Mouse (Mus musculus): ENCODE results near the gene Spag6.
A peak's percentile ranks its signal among the peaks of the same experiment; 100 is the strongest.

Gene Spag6

GRCm38 (mm10) chr2:18693871-18694610 is at the start of gene Spag6:
TSS of gene Spag6 (plus strand) at chr2:18694032.
- DNase-seq: peak; percentile 80

DNA sequence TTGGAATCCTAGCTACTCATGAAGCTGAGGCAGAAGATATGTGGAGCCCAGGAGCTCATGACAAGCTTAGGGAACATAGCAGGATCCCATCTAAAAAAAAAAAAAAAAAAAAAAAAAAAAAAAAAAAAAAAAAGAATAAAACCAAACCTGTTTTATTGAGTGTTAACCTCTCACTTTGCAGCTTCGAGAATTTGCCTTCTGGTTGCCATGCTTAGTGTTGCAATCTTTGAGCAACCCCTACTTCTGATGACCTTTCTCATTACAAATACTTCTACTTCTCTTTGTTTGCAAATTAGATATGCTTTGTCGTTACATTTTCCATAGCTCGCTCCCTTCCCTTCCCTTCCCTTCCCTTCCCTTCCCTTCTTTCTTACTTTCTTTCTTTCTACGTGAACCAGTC is 45.3 kb upstream of the Spag6 start:
- DNase-seq: no peak

- no peak for DNase-seq
Observed at GRCm38 (mm10) chr2:18654821-18655220, 39.0 kb upstream of the Spag6 start.

GRCm38 (mm10) chr2:18664003-18664402 is 29.8 kb upstream of the Spag6 start:
- no peak for DNase-seq

DNA sequence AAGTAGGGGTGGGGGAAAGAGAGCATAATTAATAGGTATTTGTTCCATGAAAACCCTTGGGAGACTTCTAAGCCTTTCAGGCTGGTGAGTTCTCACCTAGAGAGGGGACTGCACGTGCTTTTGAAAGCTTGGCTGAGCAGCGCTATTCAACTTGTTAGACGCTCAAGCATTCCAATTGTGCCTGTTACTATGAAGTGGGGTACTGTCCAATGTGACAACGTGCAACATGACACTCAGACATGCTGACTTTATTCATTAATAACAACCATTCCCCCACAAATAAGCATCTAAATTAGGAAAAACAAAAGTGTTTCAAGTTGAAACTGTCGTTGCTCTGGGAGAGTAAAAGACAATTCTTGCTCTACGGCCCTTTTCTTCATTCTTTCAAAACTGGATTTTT is 22.8 kb upstream of the Spag6 start:
- no peak for DNase-seq

DNA sequence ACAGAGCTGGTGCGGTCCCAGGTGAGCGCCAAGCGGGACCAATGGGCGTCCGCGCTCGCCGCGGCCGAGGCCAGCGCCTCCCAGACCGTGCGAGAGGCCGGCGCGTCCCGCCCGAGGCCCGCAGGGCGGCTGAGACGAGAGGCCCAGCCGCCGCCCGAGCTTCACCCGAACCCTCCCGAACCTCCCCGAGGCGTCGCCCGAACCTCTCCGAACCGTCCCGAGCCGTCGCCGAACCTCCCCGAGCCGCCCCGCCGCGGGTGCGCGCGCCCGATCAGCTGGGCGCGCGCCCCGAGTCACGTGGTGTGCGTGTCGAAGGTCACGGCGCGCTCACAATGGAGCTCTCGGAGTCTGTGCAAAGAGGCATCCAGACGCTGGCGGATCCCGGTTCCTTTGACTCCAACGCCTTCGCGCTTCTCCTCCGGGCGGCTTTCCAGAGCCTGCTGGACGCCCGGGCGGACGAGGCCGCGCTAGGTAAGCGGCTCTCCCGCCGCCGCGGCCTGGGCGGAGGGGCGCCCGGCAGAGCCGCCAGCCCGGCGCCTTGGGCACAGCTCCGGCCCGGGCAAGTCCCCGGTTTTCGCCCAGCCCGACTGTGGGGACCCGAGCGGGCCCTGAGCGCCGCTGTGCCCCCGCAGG is 21.6 kb upstream of the Spag6 start, which contains the start of gene Commd3:
TSS of gene Commd3 (plus strand) at position 252 of the 633 bp plus-strand sequence.
- peak; percentile 94 for DNase-seq

GRCm38 (mm10) chr2:18672766-18673164 is 21.1 kb upstream of the Spag6 start:
- no peak for DNase-seq

DNA sequence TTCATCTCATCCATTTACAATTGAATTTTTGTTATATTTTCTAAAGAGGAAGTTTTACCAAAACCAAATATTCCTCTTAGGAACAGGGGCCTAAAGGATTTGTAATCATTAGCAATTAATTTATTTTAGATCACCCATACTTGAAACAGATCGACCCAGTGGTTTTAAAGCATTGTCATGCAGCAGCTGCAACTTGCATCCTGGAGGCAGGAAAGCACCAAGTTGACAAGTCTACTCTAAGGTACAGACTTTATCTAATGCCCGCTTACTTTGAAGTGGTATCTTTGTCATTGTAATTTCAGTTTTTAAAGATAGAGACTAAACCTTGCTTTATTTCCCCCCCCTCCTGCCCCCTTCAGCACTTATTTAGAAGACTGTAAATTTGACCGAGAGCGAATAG is 20.1 kb upstream of the Spag6 start:
- no peak for DNase-seq

DNA sequence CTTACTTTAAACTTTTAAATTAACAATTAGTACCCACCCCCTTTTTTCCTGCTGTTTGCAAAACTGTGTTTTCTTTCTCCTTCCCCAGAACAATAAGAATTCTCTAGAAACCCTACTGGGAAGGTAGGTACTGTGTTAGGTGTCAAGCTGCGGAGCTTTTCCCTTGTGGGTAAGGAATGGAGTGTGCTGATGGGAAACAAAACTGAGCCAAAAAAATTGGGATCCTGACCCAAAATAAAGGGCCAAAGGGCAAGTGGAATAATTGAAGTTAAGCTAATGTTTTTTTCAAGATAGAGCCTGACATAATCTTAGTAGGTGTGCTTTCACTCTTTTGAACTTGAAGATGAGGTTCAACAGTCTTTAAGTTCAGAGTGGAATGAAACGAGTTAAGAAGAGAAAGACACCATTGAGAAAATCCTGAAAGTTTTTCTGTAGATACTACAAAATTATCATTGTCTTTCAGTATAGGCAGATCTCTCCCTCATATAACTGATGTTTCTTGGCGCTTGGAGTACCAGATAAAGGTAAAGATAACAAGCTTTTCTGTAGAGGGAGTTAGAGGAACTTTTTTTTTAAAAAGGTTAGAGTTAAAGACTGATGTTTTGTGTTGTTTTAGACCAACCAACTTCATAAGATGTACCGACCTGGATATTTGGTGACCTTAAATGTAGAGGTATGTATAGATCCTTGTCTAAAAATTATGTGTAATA is 19.5 kb upstream of the Spag6 start:
- no peak for DNase-seq

DNA sequence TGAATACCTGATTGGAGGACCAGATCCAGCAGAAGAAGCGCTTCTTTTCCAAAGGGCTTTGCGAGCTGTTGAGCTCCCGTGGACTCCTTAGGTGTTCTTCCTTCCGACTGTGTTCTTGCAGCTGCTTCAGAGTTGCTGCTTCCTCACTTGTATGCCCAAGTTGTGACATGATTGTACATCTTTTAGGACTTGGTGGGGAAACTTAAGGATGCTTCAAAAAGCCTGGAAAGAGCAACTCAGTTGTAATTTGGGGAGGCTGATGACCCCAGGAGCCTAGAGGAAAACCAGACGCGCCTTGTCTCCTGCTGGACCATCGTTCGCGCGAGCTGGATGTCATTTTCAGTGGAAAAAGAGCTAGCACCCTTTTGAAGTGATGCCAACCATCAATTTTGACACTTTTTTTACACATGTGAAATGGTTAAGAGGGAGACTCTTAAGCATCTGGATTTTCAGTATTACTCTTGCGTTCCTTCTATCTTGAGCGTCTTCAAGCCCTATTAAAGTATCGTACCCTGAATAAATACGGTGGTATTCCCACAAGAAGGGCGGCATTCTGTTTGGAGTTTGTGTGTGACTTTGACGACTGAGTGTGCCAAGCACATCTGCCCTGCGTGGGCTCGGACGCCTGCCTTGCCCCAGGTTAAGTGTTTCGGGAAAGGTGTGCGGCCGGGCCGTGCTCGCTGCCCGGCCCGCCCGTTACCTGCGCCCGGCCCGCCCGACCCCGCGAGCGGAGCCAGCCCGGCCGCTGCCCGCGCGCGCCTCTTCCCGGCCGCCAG is 18.0 kb upstream of the Spag6 start:
- DNase-seq: no peak

DNA sequence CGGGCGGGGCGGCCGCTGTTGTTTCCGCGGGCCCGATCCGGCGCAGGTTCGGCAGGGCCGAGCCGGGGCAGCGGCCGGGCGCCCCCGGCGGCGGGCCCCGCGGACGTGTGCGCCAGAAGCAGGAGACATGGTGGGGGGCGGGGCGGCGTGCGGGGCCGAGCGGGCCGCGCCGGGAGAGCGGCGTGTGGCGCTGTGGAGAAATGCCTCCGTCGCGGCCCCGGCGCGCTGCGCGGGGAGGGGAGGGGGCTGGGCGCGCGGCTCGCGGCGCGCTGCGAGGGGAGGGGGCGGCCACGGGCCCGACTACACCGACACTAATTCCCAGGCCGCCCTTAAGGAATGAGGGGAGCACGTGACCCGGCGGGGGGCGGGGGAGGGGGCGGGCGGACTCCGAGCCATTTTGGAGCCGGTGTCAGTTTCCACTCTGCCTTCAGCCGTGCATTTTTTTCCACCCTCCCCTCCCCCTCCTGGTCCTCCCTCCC is 17.3 kb upstream of the Spag6 start:
- peak; percentile 78 for DNase-seq

GRCm38 (mm10) chr2:18676936-18677491 is 16.8 kb upstream of the Spag6 start, which contains the start of gene Bmi1:
TSS of gene Bmi1 (plus strand) at chr2:18677018.
- DNase-seq: peak; percentile 68

GRCm38 (mm10) chr2:18677631-18678471 is 16.0 kb upstream of the Spag6 start:
- DNase-seq: peak; percentile 65

DNA sequence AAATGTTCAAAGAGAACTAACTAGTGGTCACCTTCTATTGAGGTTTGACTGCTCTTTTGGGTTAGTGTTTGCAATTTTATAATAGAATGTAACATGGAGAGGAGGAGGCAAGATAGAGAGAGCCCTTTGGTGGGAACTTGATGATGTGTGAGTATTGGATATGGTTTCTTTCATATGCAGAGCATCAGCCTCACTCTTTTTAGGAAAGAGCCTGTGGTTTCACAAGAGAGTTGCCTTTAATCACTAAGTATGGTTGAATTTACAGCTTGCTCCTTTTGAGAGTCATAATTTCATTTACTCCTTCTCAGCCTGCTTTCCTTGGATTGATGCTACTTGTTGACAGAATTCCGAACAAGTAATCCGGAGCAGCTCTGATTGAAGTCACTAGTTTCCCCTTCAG is 14.1 kb upstream of the Spag6 start:
- no peak for DNase-seq

DNA sequence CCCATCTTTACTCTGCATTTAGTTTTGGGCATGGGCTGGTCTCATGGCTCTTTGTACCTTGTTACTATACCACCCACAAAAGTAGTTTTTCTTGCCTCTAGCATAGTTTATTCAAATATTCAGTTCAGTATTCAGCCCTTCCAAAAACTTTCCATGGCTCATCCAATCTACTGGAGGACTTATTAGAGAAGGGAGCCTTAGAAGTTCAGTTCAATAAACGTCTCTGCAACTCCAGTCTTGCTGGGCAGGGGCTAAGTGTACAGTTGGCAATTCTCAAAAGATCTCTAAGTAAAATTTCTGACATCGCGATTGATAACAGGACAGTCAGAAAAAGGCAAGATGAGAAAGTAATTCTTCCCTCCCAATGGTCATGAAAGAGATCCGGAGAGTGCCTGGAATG is 13.3 kb upstream of the Spag6 start:
- no peak for DNase-seq

DNA sequence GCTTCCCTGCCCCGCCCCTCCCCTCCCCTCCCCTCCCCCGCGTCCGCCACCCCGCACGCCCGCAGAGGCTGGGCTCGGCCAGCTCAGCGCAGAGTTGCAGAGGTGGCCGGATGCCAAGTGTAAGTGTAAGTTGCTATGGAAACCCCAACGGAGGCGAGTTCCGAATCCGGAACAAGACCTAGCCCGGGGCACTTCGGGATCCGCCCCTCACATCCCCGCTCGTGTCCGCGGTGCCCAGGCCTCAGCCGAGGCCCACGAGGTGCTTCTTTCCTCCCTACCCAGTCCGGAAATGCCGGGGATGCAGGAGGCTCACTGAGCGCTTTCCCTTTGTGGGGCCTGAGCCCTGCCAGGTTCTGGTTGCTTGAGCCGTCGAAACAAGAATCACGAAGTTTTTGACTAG is 12.9 kb upstream of the Spag6 start:
- DNase-seq: no peak

- DNase-seq: no peak
Observed at GRCm38 (mm10) chr2:18684062-18684461, 9.8 kb upstream of the Spag6 start.

DNA sequence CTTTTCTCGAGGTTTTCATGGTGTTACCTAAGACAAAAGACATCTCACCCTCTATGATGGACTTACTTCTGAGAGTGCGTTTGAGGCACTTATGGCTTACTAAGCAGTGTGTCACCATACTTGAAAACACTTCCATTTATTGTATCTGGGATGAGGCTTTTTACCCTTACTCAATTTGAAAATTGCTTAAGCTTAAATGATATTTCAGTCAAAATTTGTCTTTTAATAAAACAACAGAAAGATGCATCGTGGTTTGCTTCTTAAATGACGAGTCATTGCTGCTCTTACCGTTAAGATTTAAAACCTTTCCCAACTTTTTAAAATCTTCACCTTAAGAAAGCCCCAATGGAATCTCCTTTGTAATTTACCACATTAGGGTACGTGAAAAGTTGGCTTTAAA is 7.4 kb upstream of the Spag6 start:
- no peak for DNase-seq

GRCm38 (mm10) chr2:18686826-18687519 is 6.9 kb upstream of the Spag6 start:
- DNase-seq: no peak

- no peak for DNase-seq
Observed at GRCm38 (mm10) chr2:18687671-18688170, 6.1 kb upstream of the Spag6 start.

DNA sequence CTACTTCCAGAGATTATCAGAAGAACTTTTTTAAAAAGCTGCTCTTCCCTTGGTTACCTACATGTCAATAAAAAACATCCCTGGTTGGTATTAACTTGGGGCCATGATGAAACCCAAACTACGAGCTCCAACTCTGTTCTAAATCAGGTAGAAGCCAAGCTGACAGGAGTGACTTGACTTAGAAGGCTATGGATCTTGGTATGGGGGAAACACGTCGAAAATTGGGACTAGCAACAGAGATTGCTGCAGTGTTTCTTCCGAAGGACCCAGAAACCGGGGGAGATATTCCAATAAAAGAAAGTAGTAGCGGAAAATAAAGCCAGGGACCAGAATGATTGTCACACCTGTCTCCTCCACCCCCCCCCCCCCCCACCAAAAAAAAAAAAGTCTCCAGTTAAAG is 5.5 kb upstream of the Spag6 start:
- no peak for DNase-seq
